Mouse (Mus musculus) hematopoietic stem cell, adult 5-6 weeks (primary cell): Measurements from ENCODE around the gene Usp20. TPM values are rescaled to one million over a fixed set of nuclear protein-coding genes. Genes with fewer than 3 reads are reported as not detected.
A peak's percentile ranks its signal among the peaks of the same experiment; 100 is the strongest.
"Not testable (repeated sequence)": the region's sequence is repeated elsewhere in the genome, so short reads cannot be mapped to it uniquely, and the experiment has no call there.

Experiments
- ATAC-seq, 2 experiments: fragments of 125-278 bp in 1 of 2; replicated peaks in 1 of 2; 2 replicates each; pipeline ENCODE4 v1.8.0; 2016 to 2017; ENCODE audit warnings: inconsistent platforms in 2 of 2, mild to moderate bottlenecking in 2 of 2, moderate number of reproducible peaks in 2 of 2, low read depth in 1 of 2, moderate TSS enrichment in 1 of 2; ENCODE audit not compliant: low FRiP score in 2 of 2, poor library complexity in 2 of 2, severe bottlenecking in 2 of 2, insufficient read depth in 1 of 2, low TSS enrichment in 1 of 2
- total RNA-seq: library from RNA; stranded (forward); fragments of 172-1452, 232-1000 nt; gene quantifications from 2 replicates; pipeline ENCODE4 v1.2.3, GENCODE M21; 2017

Gene Usp20
- total RNA-seq: 4.2 and 7.3 TPM in 2 replicates

DNA sequence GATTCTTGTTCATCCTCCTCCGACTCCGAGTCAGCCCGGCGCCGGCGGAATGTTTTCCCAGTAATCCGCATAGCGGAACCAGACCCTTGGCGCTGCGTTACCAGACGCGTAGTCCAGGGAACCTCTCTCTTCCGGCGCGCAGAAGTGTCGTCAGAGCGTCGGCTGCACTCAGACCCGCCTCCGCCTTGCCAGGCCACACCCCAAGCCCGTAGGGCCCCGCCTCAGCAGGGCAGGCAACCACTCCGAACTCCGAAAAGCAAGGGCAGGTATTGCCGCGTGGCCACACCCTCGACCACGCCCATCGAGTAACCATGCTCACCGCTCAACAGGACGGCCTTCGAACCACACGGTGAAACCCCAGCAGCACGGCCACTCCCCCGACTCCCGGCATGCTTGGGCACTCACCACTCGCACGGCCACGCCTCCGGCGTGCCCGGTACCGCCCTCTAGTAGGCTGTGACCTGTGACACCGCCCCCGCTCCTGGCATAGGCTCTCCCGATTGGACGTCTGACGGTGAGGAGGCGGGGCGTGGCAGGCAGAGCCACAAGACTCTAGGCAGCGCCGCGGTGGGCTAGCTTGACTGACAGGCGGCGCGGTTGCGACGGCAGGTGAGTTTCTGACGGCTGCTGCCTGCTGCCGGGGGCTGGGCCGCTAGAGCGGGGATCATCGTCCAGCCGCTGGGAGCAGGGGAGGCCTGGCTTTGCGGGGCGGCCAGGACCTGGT, at the start of gene Usp20, which contains the start of gene BC005624:
Gene Usp20, plus strand, starts transcription at position 490 of the 724 bp plus-strand sequence.
Gene BC005624, minus strand, starts transcription at position 412 of the 724 bp plus-strand sequence.
- ATAC-seq: peak; percentile 96 to 98

DNA sequence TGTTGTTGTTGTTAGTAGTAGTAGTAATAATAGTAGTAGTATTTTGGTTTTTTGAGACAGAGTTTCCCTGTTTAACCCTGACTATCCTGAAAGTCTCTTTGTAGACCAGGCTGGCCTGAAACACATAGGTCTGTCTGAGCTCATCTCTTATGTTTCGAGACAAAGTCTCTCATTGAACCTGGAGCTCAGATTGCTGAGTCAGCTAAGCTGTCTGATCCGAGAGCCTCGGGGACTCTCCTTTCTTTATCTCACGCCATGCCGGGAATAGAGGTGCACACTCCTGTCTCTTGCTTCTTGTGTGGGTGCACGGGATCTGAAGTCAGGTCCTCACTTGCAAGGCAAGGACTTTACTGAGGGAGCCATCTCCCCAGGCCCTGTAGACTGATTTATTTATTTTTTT, 49.0 kb upstream of the Usp20 start:
- no peak for ATAC-seq

DNA sequence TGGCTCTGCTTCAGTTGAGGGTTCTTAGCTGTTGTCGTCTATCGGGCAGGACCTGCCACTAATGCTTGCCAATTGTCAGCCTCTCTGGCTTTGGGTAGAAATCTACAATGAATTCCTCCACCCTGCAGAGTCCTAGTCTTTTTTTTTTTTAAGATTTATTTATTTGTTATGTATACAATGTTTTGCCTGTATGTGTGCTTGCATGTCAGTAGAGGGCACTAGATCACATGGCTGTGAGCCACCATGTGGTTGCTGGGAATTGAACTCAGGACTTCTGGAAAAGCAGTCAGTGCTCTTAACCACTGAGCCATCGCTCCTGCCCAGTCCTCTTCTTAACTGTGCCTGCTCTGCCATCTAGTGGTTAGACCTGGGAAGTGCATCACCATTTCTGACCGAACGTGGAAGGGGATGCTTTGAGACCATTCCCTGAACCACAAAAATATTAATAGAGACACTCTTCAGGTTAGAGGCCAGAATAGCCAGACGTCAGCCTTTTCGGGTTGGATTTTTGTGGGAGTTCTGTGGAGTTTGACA, 48.1 kb upstream of the Usp20 start:
- peak; percentile 57 to 58 for ATAC-seq

DNA sequence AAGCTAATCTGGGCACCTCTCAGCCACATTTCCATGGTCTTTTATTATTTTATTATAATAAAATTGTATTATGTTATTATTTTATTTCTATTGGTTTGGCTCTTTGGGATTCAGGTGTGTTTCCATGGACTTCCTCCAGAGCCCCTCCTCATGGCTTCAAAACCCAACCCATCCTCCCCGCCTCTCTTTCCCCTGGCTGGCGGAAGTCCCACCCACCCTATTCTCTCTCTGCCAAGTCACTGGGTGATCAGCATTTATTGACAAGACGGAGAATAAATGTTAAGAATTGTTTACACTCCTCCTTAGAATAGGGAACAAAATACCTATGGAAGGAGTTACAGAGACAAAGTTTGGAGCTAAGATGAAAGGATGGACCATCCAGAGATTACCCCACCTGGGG, 45.3 kb upstream of the Usp20 start:
- ATAC-seq: no peak

DNA sequence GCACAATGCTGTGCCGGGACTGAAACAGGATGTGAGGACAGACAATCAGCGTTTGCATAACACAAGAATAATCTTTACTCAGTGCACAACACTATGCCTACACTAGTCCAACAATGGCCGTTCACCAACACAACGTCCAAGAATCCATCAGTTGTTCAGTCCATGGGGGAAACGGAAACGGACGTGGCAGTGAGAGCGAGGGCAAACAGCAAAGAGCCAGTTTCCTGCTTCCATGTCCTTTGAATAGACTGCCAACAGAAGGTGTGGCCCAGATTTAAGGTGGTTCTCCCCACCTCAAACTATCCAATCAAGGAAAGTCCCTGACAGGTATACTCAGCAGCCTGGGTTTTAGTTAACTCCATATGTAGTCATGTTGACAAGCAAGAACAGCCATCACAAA, 44.3 kb upstream of the Usp20 start:
- no peak for ATAC-seq

DNA sequence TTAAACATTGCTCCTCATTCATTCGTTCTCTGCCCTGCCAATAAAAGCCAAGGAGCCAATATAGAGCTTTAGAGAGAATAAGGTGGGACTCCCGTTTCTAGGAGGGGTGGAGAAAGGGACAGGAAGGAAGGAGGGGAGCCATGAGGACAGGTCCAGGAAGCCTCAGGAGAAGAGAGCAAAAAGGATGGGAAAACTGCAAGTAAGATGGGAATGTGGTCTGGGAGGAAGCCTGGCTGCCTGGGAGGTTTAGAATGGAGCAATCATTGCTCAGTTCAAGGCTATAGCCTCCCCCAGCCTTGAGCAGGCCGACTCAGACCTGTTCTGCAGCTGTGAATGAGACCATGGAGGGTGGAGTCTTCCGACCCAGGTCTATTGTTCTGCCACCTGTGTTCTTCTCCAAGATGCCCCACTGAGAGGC, 43.5 kb upstream of the Usp20 start:
- no peak for ATAC-seq

DNA sequence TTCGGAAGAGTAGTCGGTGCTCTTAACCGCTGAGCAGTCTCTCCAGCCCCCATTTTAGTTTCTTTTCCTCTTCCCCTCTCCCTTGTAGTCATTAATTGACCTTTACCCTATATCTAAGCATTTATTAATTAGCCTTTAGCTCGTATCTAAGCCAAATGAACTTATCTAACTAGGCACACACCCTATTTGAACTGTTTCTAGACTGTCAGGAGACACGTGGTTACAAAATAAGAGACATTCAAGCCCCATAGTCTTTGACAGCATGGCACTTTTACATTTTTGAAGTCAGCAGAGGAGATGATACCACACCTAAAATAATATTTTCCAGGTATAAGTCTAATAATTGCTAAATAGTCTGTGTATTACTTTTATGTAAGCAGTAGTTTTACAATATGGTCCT, 40.5 kb upstream of the Usp20 start:
- no peak for ATAC-seq

DNA sequence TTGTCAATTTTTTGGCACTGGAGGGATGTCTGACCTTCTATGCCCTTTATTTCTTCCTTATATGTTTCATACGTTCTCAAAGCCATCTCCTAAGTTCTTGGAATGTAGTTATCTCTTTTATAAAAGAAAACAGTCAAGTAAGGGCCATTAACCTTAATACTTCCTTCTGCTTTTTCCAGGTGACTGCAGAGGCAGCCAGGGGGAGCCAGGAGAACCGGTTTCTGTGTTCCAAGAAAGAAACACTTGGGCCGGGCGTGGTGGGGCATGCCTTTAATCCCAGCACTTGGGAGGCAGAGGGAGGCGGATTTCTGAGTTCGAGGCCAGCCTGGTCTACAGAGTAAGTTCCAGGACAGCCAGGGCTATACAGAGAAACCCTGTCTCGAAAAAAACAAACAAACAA, 40.0 kb upstream of the Usp20 start:
- ATAC-seq: not testable (repeated sequence)

DNA sequence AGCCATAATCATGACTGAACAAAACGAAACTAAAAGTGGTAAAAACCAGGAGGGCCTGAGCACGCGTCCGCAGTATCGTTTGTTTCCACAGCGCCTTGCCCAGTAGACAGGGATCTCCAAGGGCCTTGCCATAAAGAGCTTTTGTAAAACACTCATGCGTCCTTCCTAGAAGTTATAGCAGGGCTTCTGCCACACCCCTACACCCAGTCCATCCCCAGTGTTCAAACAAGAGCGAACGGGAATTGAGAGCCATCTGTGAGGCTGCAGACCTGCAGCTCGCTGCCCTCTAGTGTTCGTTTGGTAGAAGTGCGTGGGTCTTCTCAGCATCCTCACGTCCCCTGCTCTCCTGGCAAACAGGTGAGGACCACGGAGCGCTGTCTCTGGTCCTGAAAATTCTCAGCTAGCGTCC, 39.5 kb upstream of the Usp20 start:
- peak; percentile 93 to 97 for ATAC-seq

DNA sequence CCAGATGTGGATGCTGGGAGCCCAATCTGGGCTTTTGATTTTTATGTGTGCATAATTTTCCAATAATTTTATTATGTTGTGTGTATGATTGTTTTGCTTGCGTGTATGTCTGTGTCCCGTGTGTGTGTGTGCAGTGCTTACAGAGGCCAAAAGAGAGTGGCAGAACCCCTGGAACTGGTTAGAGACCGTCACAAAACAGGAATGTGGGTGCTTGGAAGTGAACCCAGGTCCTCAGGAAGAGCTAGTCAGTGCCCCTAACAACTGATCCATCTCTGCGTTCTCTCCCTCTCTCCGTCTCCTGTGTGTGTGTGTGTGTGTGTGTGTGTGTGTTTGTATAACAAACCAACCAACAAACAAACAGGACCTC, 29.6 kb upstream of the Usp20 start:
- no peak for ATAC-seq

DNA sequence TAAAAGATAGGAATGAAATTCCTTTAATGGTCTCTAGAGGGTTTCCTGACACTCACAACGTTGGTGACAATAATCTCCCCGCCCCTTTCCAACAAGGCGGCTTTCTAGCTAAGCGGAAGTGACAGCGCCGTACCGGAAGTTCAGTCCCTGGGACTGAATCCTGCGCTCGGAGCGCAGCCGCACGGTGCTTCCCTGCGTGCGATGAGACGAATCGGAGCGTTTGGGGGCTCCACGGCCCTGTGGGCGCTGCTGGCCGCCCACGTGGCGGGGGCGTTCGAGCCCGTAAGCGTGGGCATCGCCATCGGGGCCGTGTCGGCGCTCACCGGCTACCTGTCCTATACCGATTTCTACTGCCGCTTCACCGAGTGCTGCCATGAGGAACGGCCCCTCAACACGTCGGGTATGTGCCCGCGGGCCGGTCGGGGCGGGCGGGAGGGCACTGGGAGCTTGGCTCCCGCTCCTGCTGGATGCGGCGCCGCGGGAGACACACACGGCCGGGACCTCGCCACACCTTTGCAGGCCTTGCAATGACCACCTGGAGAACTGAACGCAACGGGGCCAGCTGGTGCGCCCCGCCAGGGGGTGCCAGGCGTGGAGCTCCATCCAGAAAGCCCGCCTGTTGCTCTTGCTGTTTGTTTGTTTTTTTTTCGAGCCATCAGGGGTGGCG, 29.1 kb upstream of the Usp20 start, which contains the start of gene Tor1b:
Gene Tor1b, plus strand, starts transcription at position 136 of the 667 bp plus-strand sequence.
- peak; percentile 87 to 92 for ATAC-seq

DNA sequence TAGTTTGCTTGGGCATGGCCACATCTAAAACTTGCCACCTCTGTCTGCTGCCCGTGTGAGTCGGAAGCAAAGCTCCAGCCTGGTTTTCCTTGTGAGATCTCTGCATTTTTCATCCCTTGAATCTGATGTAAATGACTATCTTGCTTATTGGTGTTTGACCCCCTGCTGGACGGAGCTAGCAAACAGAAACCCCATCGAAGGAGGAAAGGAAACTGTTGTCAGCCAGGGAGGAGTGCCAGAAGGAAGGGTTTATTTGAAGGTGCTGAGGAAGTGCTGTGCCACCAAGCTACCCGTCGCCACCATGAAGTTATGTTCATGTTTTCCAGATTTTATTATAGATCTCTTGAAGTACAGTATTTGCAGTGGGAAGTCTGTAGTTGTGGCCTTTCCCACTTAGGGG, 27.3 kb upstream of the Usp20 start:
- ATAC-seq: peak; percentile 13 to 28; a peak in 1 of 4 replicates

DNA sequence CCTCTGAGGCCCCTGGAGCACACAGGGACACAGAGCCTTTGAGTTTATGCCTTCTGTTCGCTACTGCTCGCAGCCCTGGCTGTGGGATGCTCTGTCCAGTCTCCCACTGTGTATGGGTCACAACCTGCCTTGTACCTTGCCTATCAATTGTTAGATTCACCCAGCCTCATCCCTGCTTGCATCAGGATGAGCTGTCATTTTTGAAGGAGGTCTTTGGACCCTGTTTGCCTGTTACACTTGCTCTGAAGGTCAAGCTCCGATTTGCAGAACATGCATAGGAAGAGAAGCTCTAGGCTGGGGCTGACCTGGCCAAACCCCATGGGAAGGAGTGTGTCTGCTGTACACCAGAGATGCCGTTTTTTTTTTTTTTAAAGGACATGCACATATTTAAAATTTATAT, 24.6 kb upstream of the Usp20 start:
- no peak for ATAC-seq

DNA sequence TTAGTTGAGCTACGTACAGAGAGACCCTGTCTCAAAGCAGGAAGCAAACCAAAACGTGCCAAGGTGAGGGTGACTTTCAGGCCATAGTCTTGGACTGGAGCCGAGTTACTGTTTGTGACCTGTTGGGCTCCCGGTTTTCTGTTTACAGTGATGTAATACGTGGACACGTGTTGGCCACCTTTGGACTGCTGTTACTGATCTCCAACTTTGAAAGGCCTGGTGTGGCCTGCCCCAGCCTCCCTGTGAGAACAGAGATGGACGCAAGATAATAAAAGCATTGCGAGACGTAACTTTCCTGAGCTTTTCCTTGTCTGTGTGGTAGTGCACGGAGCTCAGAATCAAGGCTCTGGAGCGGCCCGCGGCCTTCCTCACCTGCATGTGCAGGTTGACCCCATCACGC, 23.4 kb upstream of the Usp20 start:
- no peak for ATAC-seq

DNA sequence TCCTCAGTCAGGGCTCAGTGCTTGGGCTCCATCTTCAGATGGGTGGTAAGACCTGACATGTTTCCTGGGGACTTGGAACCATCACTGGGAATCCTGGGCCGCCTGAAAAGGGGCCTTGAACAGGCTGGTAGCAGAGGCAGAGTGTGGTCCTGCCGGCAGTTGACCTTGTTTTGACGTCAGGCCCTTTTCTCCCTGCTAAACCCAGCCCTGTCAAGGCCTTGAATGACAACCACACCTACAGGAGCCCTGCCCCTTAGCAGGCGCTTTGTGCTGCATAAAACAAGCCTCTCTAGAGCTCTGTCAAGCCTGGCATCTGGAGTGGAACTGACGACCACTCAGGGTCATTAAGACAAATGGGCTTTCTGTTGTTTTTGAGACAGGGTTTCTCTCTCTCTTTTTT, 22.2 kb upstream of the Usp20 start:
- no peak for ATAC-seq

DNA sequence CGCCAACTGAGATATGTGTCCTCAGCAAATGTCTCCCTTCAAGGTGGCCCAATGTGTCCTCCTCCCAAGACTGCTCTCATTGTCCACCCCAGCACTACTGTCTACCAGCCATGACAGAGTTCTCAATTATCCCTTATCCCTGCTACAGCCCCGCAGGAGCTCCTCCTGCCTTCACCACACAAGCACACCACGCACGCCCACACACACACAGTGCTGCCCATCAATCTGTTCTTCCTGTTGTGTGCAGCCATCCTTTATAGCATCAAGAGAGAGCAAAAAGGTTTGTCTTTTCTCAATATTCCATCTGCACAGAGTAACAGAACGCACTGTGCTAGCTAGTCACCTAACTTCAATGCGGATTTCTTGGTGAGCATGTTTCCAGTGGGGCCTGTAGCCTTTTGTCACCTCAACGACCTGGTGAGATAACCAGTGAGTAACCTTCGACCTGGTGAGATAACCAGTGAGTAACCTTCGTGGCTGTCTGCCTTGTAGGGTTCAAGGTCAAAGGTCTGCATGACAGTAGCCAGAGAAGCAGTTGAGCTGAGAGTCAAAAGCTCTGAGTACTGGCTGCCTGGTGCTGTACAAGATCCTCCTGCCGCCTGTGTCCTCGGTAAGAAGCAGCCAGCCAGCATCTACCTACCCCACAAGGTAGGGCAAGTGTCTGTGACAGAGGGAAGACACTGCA, 19.4 kb upstream of the Usp20 start:
- no peak for ATAC-seq

DNA sequence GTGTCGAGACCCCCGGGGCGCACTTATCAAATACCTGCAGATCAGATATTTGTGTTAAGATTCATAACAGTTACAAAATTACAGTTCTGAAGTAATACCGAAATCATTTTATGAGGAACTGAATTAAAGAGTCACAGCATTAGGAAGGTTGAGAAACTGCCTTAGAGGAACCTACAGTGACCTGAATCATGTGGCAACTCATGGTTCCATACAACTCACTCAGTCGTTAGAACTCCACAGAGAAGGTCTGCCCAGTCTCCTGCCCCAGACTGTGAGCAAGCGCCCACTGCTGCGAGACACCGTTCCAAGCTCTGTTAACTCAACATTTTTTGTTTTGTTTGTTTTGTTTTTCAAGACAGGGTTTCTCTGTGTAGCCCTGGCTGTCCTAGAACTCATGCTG, 16.5 kb upstream of the Usp20 start:
- ATAC-seq: peak in 1 of 2 experiments; percentile 56; a peak in 1 of 4 replicates

DNA sequence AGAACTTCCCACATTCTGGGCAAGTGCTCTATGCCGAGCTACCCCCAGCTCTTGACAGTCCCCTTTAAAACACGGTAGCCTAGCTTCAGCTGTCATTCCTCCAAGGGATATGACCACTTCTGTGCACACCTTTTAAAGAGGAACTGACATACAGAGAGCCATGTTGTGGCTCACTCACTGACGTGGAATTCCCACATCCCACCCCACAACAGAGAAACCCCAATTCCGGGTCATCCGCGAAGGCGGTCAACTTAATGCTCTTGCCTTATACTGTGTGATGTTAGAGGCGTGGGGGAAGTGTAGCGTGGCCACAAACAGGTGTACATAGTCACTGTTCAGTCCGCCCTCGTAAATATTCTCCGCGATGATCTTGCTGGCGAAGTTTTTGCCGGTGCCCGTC, 15.3 kb upstream of the Usp20 start:
- peak; percentile 39 to 51 for ATAC-seq
